Mouse (Mus musculus): ENCODE results near the gene Dync1h1.

- TF ChIP-seq CTCF (IDR thresholded peaks at IDR 0.05; ENCODE audit: extremely low read depth, insufficient read depth, insufficient read length, insufficient replicate concordance): peak; percentile 94
- no peak for TF ChIP-seq POLR2A (IDR thresholded peaks at IDR 0.05; ENCODE audit: low read depth, low read length)
These were observed 101.8 kb downstream of the Dync1h1 start for GRCm38 (mm10) chr12:110703008-110703471.
